Mouse (Mus musculus) mouse embryonic stem cell (cell line): ENCODE data around the gene Arl4a.

Source experiments
- in situ Hi-C, 2 experiments: fragments of 300-500 bp; cut with MboI; formaldehyde crosslinking; loops; 1 replicate in 1 of 2; 3 replicates in 1 of 2; pipeline ENCODE4 v1.14.3; 2019 to 2020; ENCODE audit warnings: low sequenced_read_pairs in 2 of 2, low pct_unique_long_range_greater_than_20kb in 1 of 2, mixed read lengths in 1 of 2; ENCODE audit not compliant: unreplicated experiment in 1 of 2

Gene Arl4a

GRCm38 (mm10) chr12:40017955-40018505 lies 19.8 kb downstream of the Arl4a start:
- in situ Hi-C loops = no loop called here

GRCm38 (mm10) chr12:40016648-40017460 lies 21.0 kb downstream of the Arl4a start:
- in situ Hi-C loops = no loop called here

- in situ Hi-C loops = no loop called here
These were observed 21.8 kb downstream of the Arl4a start for GRCm38 (mm10) chr12:40016068-40016467.

- in situ Hi-C loops = no loop called here
These were observed 28.0 kb downstream of the Arl4a start for GRCm38 (mm10) chr12:40009866-40010265.

GRCm38 (mm10) chr12:40008459-40008858 lies 29.4 kb downstream of the Arl4a start:
- in situ Hi-C loops = no loop called here

- in situ Hi-C loops = no loop called here
These were observed 33.1 kb downstream of the Arl4a start for GRCm38 (mm10) chr12:40004766-40005165.

- in situ Hi-C loops = no loop called here
These were observed 39.0 kb downstream of the Arl4a start for GRCm38 (mm10) chr12:39998853-39999195.

GRCm38 (mm10) chr12:39998070-39998852 lies 39.6 kb downstream of the Arl4a start:
- in situ Hi-C loops = no loop called here

GRCm38 (mm10) chr12:39997651-39998050 lies 40.2 kb downstream of the Arl4a start:
- in situ Hi-C loops = no loop called here

- in situ Hi-C loops = no loop called here
These were observed 41.8 kb downstream of the Arl4a start for GRCm38 (mm10) chr12:39996015-39996414.

- in situ Hi-C loops = no loop called here
These were observed 42.2 kb downstream of the Arl4a start for GRCm38 (mm10) chr12:39995609-39996008.

GRCm38 (mm10) chr12:39992767-39993302 lies 45.0 kb downstream of the Arl4a start:
- in situ Hi-C loops = no loop called here

- in situ Hi-C loops = no loop called here
These were observed 46.7 kb downstream of the Arl4a start for GRCm38 (mm10) chr12:39990830-39991780.

- in situ Hi-C loops = no loop called here
These were observed 48.7 kb downstream of the Arl4a start for GRCm38 (mm10) chr12:39989136-39989535.

GRCm38 (mm10) chr12:39987177-39987576 lies 50.6 kb downstream of the Arl4a start:
- in situ Hi-C loops = no loop called here

- in situ Hi-C loops = no loop called here
These were observed 52.2 kb downstream of the Arl4a start for GRCm38 (mm10) chr12:39985639-39986038.

- in situ Hi-C loops = no loop called here
These were observed 58.0 kb downstream of the Arl4a start for GRCm38 (mm10) chr12:39979792-39980191.

- in situ Hi-C loops = no loop called here
These were observed 58.8 kb downstream of the Arl4a start for GRCm38 (mm10) chr12:39979066-39979465.
